Mouse (Mus musculus) lung, embryonic 16.5 days (tissue): ENCODE data around the gene Spa17. TPM values are rescaled to one million over a fixed set of nuclear protein-coding genes. Genes with fewer than 3 reads are reported as not detected.

Experiments
- ATAC-seq: fragments of 200-750 bp; cut with Nextera tagmentation; 2 replicates; pipeline ENCODE4 v1.8.0; 2017; ENCODE audit warnings: low read depth, mild to moderate bottlenecking, moderate library complexity
- H3K27ac ChIP-seq: fragments of 300-500 bp; sonication (generic); 2 replicates; pipeline ENCODE4 v1.5.1; 2014; ENCODE audit warnings: mild to moderate bottlenecking, control low read depth, low read length
- H3K27me3 ChIP-seq: fragments of 300-500 bp; sonication (generic); 2 replicates; pipeline ENCODE4 v1.6.1; 2014; ENCODE audit warnings: low read depth, low read length, mixed read lengths; ENCODE audit not compliant: control insufficient read depth, insufficient read depth
- H3K36me3 ChIP-seq: fragments of 300-500 bp; sonication (generic); 2 replicates; pipeline ENCODE4 v1.6.1; 2014; ENCODE audit warnings: low read length; ENCODE audit not compliant: control insufficient read depth, insufficient read depth
- H3K4me1 ChIP-seq: fragments of 300-500 bp; sonication (generic); replicated peaks from 2 replicates; pipeline ENCODE4 v1.6.1; 2014; ENCODE audit warnings: low read length, mixed read lengths; ENCODE audit not compliant: control insufficient read depth, insufficient read depth
- H3K4me2 ChIP-seq: fragments of 300-500 bp; sonication (generic); 2 replicates; pipeline ENCODE4 v1.6.1; 2014; ENCODE audit warnings: low read depth, low read length, control low read depth
- H3K4me3 ChIP-seq: fragments of 300-500 bp; sonication (generic); 2 replicates; pipeline ENCODE4 v1.5.1; 2014; ENCODE audit warnings: mild to moderate bottlenecking, low read length, control low read depth
- H3K9ac ChIP-seq: fragments of 300-500 bp; sonication (generic); 2 replicates; pipeline ENCODE4 v1.6.1; 2014; ENCODE audit warnings: low read length, control low read depth
- H3K9me3 ChIP-seq: fragments of 300-500 bp; sonication (generic); 2 replicates; pipeline ENCODE4 v1.6.1; 2016; ENCODE audit warnings: low read length; ENCODE audit not compliant: control insufficient read depth
- WGBS: fragments of 180-500 bp; shearing (Covaris S2); extraction: QIAGEN DNeasy Blood & Tissue Kit; methylation state at CpG from one replicate; pipeline ENCODE4 v1.1.7; 2014; 5-methylcytosine and 5-hydroxymethylcytosine counted together
- polyA plus RNA-seq: library from polyadenylated mRNA; unstranded; fragments of >200 nt; fragmentation: Nextera tagmentation; extraction: Ambion mirVana; gene quantifications from 2 replicates; pipeline ENCODE4 v1.2.1, GENCODE M21; 2015

Spa17 gene
- polyA plus RNA-seq, 1 experiment from 2014 or later = 13.8 TPM

DNA sequence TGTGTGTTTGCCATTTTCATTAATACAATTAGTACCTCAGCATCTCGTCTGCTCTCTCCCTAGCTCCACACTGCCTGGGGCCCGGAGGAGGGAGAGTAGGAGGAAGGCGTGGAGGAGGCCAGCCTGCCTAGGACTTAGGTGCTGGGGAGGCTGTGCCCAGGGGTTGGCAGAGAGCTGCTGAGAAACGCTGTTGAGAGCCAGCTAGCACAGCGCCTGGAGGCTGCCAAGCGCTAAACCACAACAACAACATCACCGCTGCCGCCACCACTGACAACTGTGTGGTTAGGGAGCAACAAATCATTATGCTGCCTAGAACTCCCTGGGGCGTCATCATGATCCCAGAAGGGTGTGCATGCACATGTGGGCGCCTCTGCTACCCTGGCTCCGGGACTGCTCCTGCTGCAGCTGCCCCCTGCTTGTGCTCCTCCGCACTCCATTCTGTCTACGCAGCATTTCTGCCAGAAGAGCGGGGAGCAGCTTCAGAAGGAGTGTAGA, 37.0 kb downstream of the Spa17 start:
- no peak overlapping the region for H3K4me2 ChIP-seq
- H3K9ac ChIP-seq = no peak overlapping the region
- no peaks in the 10 kb centered on the region for H3K4me1 ChIP-seq
- no peaks in the 10 kb centered on the region for H3K36me3 ChIP-seq
- no peaks in the 10 kb centered on the region for H3K27me3 ChIP-seq
- no peak overlapping the region for H3K4me3 ChIP-seq
- H3K9me3 ChIP-seq = no peaks in the 10 kb centered on the region
- 30% methylated on average over 14 of the region's 14 CpGs for WGBS
- no peak overlapping the region for H3K27ac ChIP-seq
- ATAC-seq = no peak

GRCm38 (mm10) chr9:37572204-37572876, 41.2 kb downstream of the Spa17 start:
- H3K4me1 ChIP-seq = peaks cover 20% of the 10 kb centered on the region
- 44% methylated on average over 3 of the region's 3 CpGs for WGBS
- no peak overlapping the region for H3K9ac ChIP-seq
- H3K27me3 ChIP-seq = no peaks in the 10 kb centered on the region
- H3K4me2 ChIP-seq = no peak overlapping the region
- H3K36me3 ChIP-seq = no peaks in the 10 kb centered on the region
- H3K9me3 ChIP-seq = no peaks in the 10 kb centered on the region
- H3K27ac ChIP-seq = no peak overlapping the region
- no peak for ATAC-seq
- H3K4me3 ChIP-seq = no peak overlapping the region

- WGBS = 52% methylated on average over 2 of the region's 2 CpGs
Observed at GRCm38 (mm10) chr9:37569231-37569835, 44.2 kb downstream of the Spa17 start.

DNA sequence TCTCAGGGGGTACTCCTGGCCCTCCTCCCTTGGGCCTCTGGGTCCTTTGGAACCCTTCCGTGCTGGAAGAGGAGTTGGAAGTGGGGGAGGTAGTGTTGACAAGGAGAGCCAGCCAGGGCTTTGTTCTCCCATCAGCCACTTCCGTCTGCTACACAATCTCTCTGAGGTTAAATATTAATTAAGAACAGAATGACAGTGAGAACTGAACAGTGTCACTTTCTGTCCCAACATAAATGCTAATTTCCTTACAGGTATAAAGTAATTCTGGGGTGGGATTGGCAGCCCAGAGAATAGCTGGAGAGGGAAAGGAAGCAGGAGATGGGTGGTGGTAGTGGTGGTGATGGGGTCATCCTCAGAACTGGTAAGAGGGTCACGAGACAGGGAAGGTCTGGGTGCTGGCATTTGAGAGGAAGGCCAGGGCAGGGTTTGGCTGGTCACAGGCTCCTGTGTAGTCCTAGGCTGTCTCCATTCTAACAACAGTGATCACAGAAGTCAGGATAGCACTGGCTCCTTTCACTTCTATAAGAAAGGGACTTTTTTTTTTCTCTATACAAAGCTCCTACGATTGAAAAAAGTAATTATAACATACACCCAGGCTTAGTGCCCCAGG, 44.8 kb downstream of the Spa17 start:
- peak overlapping the region; percentile 45; the same call in 1 of the 2 replicates for H3K27ac ChIP-seq
- ATAC-seq = peak; percentile 64; the same call in 1 of the 2 replicates

More at GRCm38 (mm10) chr9:37569231-37569835, 44.2 kb downstream of the Spa17 start:
- no peaks in the 10 kb centered on the region for H3K36me3 ChIP-seq
- H3K4me3 ChIP-seq = no peak overlapping the region
- peaks cover 20% of the 10 kb centered on the region for H3K4me1 ChIP-seq
- no peaks in the 10 kb centered on the region for H3K27me3 ChIP-seq
- no peak overlapping the region for H3K9ac ChIP-seq
- H3K27ac ChIP-seq = no peak overlapping the region
- H3K4me2 ChIP-seq = no peak overlapping the region
- H3K9me3 ChIP-seq = no peaks in the 10 kb centered on the region
- no peak for ATAC-seq

DNA sequence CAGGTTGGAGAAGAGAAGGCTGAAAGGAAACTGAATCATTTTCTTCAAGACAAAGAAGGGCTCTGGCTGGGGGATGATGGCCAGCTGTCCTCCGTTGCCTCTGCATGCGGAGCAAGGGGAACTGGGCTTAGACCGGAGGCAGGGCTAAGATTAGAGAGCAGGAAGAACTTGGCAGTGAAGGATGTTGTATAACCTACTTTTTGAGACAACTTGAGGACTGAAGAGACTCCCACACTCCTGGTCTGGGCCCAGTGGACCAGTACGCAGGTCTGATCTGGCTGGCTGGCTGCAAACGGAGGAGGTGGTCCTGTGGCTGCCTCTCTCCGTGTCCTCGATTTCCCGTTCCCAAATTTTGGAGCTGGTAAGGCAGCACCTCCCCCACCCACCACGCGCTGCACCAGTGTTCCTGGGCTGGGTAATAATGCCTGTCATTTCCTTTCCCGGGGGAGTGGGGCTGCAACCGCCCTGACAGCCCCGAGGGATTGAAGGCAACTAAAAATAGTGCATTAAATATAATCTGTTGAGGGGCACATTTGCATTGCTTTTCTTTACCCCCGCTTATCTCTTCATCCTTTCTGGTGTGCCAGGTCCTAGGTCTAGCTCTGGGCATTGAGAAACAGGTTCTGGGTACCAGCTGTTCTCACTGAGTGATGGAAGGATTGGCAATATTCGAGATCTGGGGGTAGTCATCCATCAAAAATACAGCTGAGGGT, 45.5 kb downstream of the Spa17 start:
- Histone ChIP-seq H3K9me3 (no peaks in the 10 kb centered on the region), H3K36me3 (no peaks in the 10 kb centered on the region), H3K27me3 (no peaks in the 10 kb centered on the region), H3K27ac (peak overlapping the region; percentile 45), H3K4me3 (peak overlapping the region; percentile 23; the same call in 1 of the 2 replicates), H3K4me1 (peaks cover 20% of the 10 kb centered on the region), H3K9ac (peak overlapping the region; percentile 29), H3K4me2 (peak overlapping the region; percentile 39)
- ATAC-seq = peak; percentile 81
- 21% methylated on average over 15 of the region's 15 CpGs for WGBS

More for the DNA sequence above, 44.8 kb downstream of the Spa17 start:
- Histone ChIP-seq H3K9ac (peak overlapping the region; percentile 29; the same call in 1 of the 2 replicates), H3K4me1 (peaks cover 20% of the 10 kb centered on the region), H3K4me3 (no peak overlapping the region), H3K27me3 (no peaks in the 10 kb centered on the region), H3K4me2 (peak overlapping the region; percentile 39), H3K36me3 (no peaks in the 10 kb centered on the region), H3K9me3 (no peaks in the 10 kb centered on the region)
- WGBS = 35% methylated on average over 4 of the region's 4 CpGs

DNA sequence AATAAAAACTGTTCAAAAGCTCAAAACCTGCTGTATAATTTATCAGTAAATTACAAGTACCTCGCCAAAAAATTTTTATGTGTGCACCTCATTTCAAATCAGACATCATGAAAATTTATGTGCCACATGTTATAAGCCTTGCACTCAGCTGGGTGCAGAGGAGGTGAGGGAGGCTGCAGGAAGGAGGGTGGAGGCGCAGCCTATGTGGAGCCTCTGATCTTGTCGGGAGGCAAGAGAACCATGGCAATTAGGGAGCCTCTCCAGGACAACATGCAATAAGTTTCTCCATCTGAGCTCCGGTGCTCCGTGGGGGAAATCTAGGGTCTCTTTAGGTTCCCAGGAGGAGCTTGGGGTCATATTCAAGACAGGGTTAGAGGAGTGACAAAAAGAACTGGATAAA, 46.1 kb downstream of the Spa17 start:
- peaks cover 20% of the 10 kb centered on the region for H3K4me1 ChIP-seq
- WGBS = 43% methylated on average over 5 of the region's 5 CpGs
- no peak for ATAC-seq
- H3K4me3 ChIP-seq = no peak overlapping the region
- H3K27me3 ChIP-seq = no peaks in the 10 kb centered on the region
- no peaks in the 10 kb centered on the region for H3K36me3 ChIP-seq
- H3K9me3 ChIP-seq = no peaks in the 10 kb centered on the region
- H3K4me2 ChIP-seq = peak overlapping the region; percentile 39
- H3K9ac ChIP-seq = no peak overlapping the region
- H3K27ac ChIP-seq = peak overlapping the region; percentile 45; the same call in 1 of the 2 replicates

GRCm38 (mm10) chr9:37567019-37567418, 46.5 kb downstream of the Spa17 start:
- H3K4me2 ChIP-seq = no peak overlapping the region
- no peak overlapping the region for H3K4me3 ChIP-seq
- ATAC-seq = no peak
- no peaks in the 10 kb centered on the region for H3K9me3 ChIP-seq
- no peaks in the 10 kb centered on the region for H3K27me3 ChIP-seq
- H3K27ac ChIP-seq = no peak overlapping the region
- no peak overlapping the region for H3K9ac ChIP-seq
- WGBS = 93% methylated on average over 2 of the region's 2 CpGs
- peaks cover 20% of the 10 kb centered on the region for H3K4me1 ChIP-seq
- H3K36me3 ChIP-seq = no peaks in the 10 kb centered on the region

DNA sequence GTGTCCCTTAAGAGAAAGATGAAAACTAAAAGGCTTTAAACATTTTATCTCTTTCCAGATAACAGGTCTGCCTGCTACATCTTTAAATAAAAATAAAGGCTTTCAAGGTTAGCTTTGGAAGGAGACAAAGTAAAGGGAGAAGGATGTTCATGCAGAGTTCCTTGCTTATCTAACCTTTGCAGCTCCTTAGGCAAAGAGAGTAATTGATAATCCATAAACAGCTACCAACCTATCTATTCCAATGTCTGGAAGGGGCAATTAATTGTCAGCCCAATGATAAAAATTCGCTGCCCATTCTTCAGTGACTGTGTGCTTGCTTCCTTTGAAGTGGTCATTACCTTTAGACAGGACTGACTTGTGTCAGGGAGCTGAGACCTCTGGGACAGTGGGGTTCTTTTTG, 49.7 kb downstream of the Spa17 start:
- H3K4me3 ChIP-seq = no peak overlapping the region
- H3K4me2 ChIP-seq = no peak overlapping the region
- H3K9ac ChIP-seq = no peak overlapping the region
- ATAC-seq = no peak
- 47% methylated on average over 1 of the region's 1 CpGs for WGBS
- H3K9me3 ChIP-seq = no peaks in the 10 kb centered on the region
- no peak overlapping the region for H3K27ac ChIP-seq
- peaks cover 14% of the 10 kb centered on the region for H3K4me1 ChIP-seq
- no peaks in the 10 kb centered on the region for H3K27me3 ChIP-seq
- no peaks in the 10 kb centered on the region for H3K36me3 ChIP-seq

GRCm38 (mm10) chr9:37560617-37561016, 52.9 kb downstream of the Spa17 start:
- 90% methylated on average over 2 of the region's 2 CpGs for WGBS
- H3K9me3 ChIP-seq = no peaks in the 10 kb centered on the region
- no peaks in the 10 kb centered on the region for H3K36me3 ChIP-seq
- H3K4me3 ChIP-seq = no peak overlapping the region
- H3K4me2 ChIP-seq = no peak overlapping the region
- H3K27me3 ChIP-seq = no peaks in the 10 kb centered on the region
- H3K4me1 ChIP-seq = no peaks in the 10 kb centered on the region; the same call in 1 of the 2 replicates
- no peak for ATAC-seq
- H3K9ac ChIP-seq = no peak overlapping the region
- H3K27ac ChIP-seq = no peak overlapping the region
